In genomic region chr17:56134463-56134971, GRCm38 (mm10) we compare ENCODE assay signal across 8 mouse cellular contexts. TPM values are rescaled to one million over a fixed set of nuclear protein-coding genes. Genes with fewer than 3 reads are reported as not detected.
DNase-seq lines count a peak whose midpoint lies in the region; ATAC-seq and TF ChIP-seq lines count a peak whose summit lies in the region.

No protein-coding gene starts in this region.

- ATAC-seq in embryonic facial prominence, embryonic 15.5 days (ENCODE audit: insufficient number of reproducible peaks, low FRiP score, low TSS enrichment, low read depth) = no peak
- no peak for ATAC-seq in heart, postnatal 0 days (ENCODE audit: insufficient read depth, low read depth)
- peak; percentile 77 for ATAC-seq in megakaryocyte, adult 5-6 weeks (ENCODE audit: poor library complexity, severe bottlenecking)

- H3K4me2 ChIP-seq in embryonic facial prominence, embryonic 15.5 days (replicated peaks) = peak overlapping the region; percentile 58
- H3K4me2 ChIP-seq in heart, postnatal 0 days (ENCODE audit: low read depth, low read length) = peak overlapping the region; percentile 63

- DNase-seq in left cerebral cortex, adult 18-20 months (ENCODE audit: low spot score in 2 of 2) = peak; percentile 65 to 73
- DNase-seq in left cerebral cortex, adult 11 months (ENCODE audit: low spot score) = no peak
- DNase-seq in adrenal gland, postnatal 36 days = peak; percentile 78 to 88
- peak; percentile 37 for DNase-seq in heart, postnatal 0 days (ENCODE audit: low spot score)
- peak; percentile 77 to 79 for DNase-seq in kidney, postnatal 25 days
- DNase-seq in spleen, adult 2 months (ENCODE audit: low read depth in 1 of 2, low spot score in 2 of 2) = peak; percentile 36 to 71

- no peak overlapping the region for H3K9ac ChIP-seq in embryonic facial prominence, embryonic 15.5 days
- no peak overlapping the region for H3K9ac ChIP-seq in heart, postnatal 0 days (replicated peaks; ENCODE audit: low read depth, low read length)

- no peak for TF ChIP-seq EP300 in heart, postnatal 0 days (IDR thresholded peaks at IDR 0.05; ENCODE audit: low read depth)

- H3K36me3 ChIP-seq in embryonic facial prominence, embryonic 15.5 days = peaks cover 8% of the 10 kb centered on the region; the same call in 1 of the 2 replicates
- H3K36me3 ChIP-seq in heart, postnatal 0 days (replicated peaks; ENCODE audit: control insufficient read depth, insufficient read depth, low read length) = no peaks in the 10 kb centered on the region
- no peaks in the 10 kb centered on the region for H3K36me3 ChIP-seq in spleen, adult 2 months (ENCODE audit: control insufficient read depth, insufficient read depth, low read length)

- H3K27me3 ChIP-seq in embryonic facial prominence, embryonic 15.5 days = peaks cover 11% of the 10 kb centered on the region
- H3K27me3 ChIP-seq in heart, postnatal 0 days (ENCODE audit: control insufficient read depth, insufficient read depth, low read length) = peaks cover 22% of the 10 kb centered on the region
- 0 out of 2 replicates have a peak, but pooled peaks cover 4% of the 10 kb centered on the region for H3K27me3 ChIP-seq in spleen, adult 2 months (ENCODE audit: control insufficient read depth, insufficient read depth, low read length)

- peak; percentile 67 for TF ChIP-seq CTCF in heart, postnatal 0 days (IDR thresholded peaks at IDR 0.05; ENCODE audit: low read depth)
- peak; percentile 99 for TF ChIP-seq CTCF in spleen, adult 2 months (IDR thresholded peaks at IDR 0.05; ENCODE audit: extremely low read depth, insufficient read depth, insufficient read length, insufficient replicate concordance)

- H3K9me3 ChIP-seq in embryonic facial prominence, embryonic 15.5 days (replicated peaks) = no peaks in the 10 kb centered on the region
- H3K9me3 ChIP-seq in heart, postnatal 0 days (replicated peaks; ENCODE audit: control insufficient read depth, low read length) = 0 out of 2 replicates have a peak, but pooled peaks cover 5% of the 10 kb centered on the region

- H3K27ac ChIP-seq in embryonic facial prominence, embryonic 15.5 days (replicated peaks) = 0 out of 2 replicates have a peak overlapping the region, but pooled peaks have one; percentile 1
- H3K27ac ChIP-seq in heart, postnatal 0 days (ENCODE audit: low read depth) = peak overlapping the region; percentile 85
- peak overlapping the region; percentile 36 for H3K27ac ChIP-seq in spleen, adult 2 months (ENCODE audit: insufficient read depth, low read length)

- no peak for TF ChIP-seq POLR2A in spleen, adult 2 months (IDR thresholded peaks at IDR 0.05; ENCODE audit: low read depth, low read length)

- H3K4me3 ChIP-seq in embryonic facial prominence, embryonic 15.5 days (replicated peaks) = peak overlapping the region; percentile 27
- peak overlapping the region; percentile 32 for H3K4me3 ChIP-seq in heart, postnatal 0 days (ENCODE audit: low read depth, low read length)
- peak overlapping the region; percentile 56 for H3K4me3 ChIP-seq in spleen, adult 2 months (ENCODE audit: extremely low read depth, insufficient read depth, insufficient read length)

- H3K4me1 ChIP-seq in embryonic facial prominence, embryonic 15.5 days = peaks cover 25% of the 10 kb centered on the region
- H3K4me1 ChIP-seq in heart, postnatal 0 days (ENCODE audit: control insufficient read depth, insufficient read depth) = peaks cover 11% of the 10 kb centered on the region
- peaks cover 5% of the 10 kb centered on the region for H3K4me1 ChIP-seq in spleen, adult 2 months (ENCODE audit: control insufficient read depth, insufficient read depth, insufficient read length)

- 3% methylated on average over 27 of the region's 27 CpGs for WGBS in embryonic facial prominence, embryonic 15.5 days
- 1% methylated on average over 27 of the region's 27 CpGs for WGBS in heart, postnatal 0 days
- WGBS in spleen, adult 2 months = 3% methylated on average over 27 of the region's 27 CpGs

RNA-seq across cellular contexts. Expression of gene Sema6b, which starts 5.6 kb away (rescaled TPM):
- total RNA-seq in left cerebral cortex, adult 18-20 months (2021) = 100 to 1,000 TPM; 116 to 117 TPM
- 10 to 100 TPM in 1 of 2 experiments, 1 to 10 TPM in 1; 6.4 to 10.0 TPM for total RNA-seq in adrenal gland, postnatal 36 days (2021)
- 4.2 and 4.6 TPM in 2 replicates for polyA plus RNA-seq in embryonic facial prominence, embryonic 15.5 days (2015; fragmentation: Nextera tagmentation; extraction: Ambion mirVana)
- 7.9 and 10.4 TPM in 2 replicates for total RNA-seq in heart, postnatal 0 days (2014; rRNA removed; ENCODE audit: low replicate concordance)
- polyA plus RNA-seq in heart, postnatal 0 days (2015; fragmentation: Nextera tagmentation; extraction: Ambion mirVana) = 0.81 and 0.93 TPM in 2 replicates
- 1.5 TPM in 2 replicates for total RNA-seq in megakaryocyte, adult 5-6 weeks (2015)
- total RNA-seq in megakaryocyte, adult 5-6 weeks (2017) = 2.0 and 2.7 TPM in 2 replicates
- polyA plus RNA-seq in spleen, adult 2 months (2012; rRNA removed) = 9.1 and 11.8 TPM in 2 replicates

RNA-seq across cellular contexts. Expression of gene Lrg1, which starts 12.7 kb away (rescaled TPM):
- 1 to 10 TPM; 1.8 to 3.6 TPM for total RNA-seq in left cerebral cortex, adult 18-20 months (2021)
- total RNA-seq in adrenal gland, postnatal 36 days (2021) = 10 to 100 TPM; 15.5 to 31.3 TPM
- 1.4 and 1.8 TPM in 2 replicates for polyA plus RNA-seq in embryonic facial prominence, embryonic 15.5 days (2015; fragmentation: Nextera tagmentation; extraction: Ambion mirVana)
- total RNA-seq in heart, postnatal 0 days (2014; rRNA removed; ENCODE audit: low replicate concordance) = 4.5 and 5.1 TPM in 2 replicates
- polyA plus RNA-seq in heart, postnatal 0 days (2015; fragmentation: Nextera tagmentation; extraction: Ambion mirVana) = 9.0 and 10.0 TPM in 2 replicates
- total RNA-seq in megakaryocyte, adult 5-6 weeks (2015) = 17.6 and 20.1 TPM in 2 replicates
- total RNA-seq in megakaryocyte, adult 5-6 weeks (2017) = 23.9 and 33.9 TPM in 2 replicates
- polyA plus RNA-seq in spleen, adult 2 months (2012; rRNA removed) = 56.0 and 79.2 TPM in 2 replicates

RNA-seq across cellular contexts. Expression of gene Plin5, which starts 17.1 kb away (rescaled TPM):
- under 1 TPM; 0.37 to 0.60 TPM for total RNA-seq in left cerebral cortex, adult 18-20 months (2021)
- total RNA-seq in adrenal gland, postnatal 36 days (2021) = 10 to 100 TPM; 36.7 to 62.1 TPM
- polyA plus RNA-seq in embryonic facial prominence, embryonic 15.5 days (2015; fragmentation: Nextera tagmentation; extraction: Ambion mirVana) = 0.72 and 1.2 TPM in 2 replicates
- 23.3 and 58.8 TPM in 2 replicates for total RNA-seq in heart, postnatal 0 days (2014; rRNA removed; ENCODE audit: low replicate concordance)
- 55.7 and 58.3 TPM in 2 replicates for polyA plus RNA-seq in heart, postnatal 0 days (2015; fragmentation: Nextera tagmentation; extraction: Ambion mirVana)
- total RNA-seq in megakaryocyte, adult 5-6 weeks (2015) = 0.18 TPM in 1 of 2 replicates, not detected in the other
- total RNA-seq in megakaryocyte, adult 5-6 weeks (2017) = 0.45 TPM in 1 of 2 replicates, not detected in the other
- 0.30 and 0.36 TPM in 2 replicates for polyA plus RNA-seq in spleen, adult 2 months (2012; rRNA removed)

RNA-seq across cellular contexts. Expression of gene Plin4, which starts 24.9 kb away (rescaled TPM):
- total RNA-seq in left cerebral cortex, adult 18-20 months (2021) = 1 to 10 TPM; 2.6 to 3.4 TPM
- 10 to 100 TPM; 75.1 to 86.5 TPM for total RNA-seq in adrenal gland, postnatal 36 days (2021)
- 0.08 TPM in 1 of 2 replicates, not detected in the other for polyA plus RNA-seq in embryonic facial prominence, embryonic 15.5 days (2015; fragmentation: Nextera tagmentation; extraction: Ambion mirVana)
- total RNA-seq in heart, postnatal 0 days (2014; rRNA removed; ENCODE audit: low replicate concordance) = 47.4 and 88.5 TPM in 2 replicates
- 5.9 and 9.4 TPM in 2 replicates for polyA plus RNA-seq in heart, postnatal 0 days (2015; fragmentation: Nextera tagmentation; extraction: Ambion mirVana)
- 0.09 TPM in 2 replicates for total RNA-seq in megakaryocyte, adult 5-6 weeks (2015)
- 0.18 TPM in 1 of 2 replicates, not detected in the other for total RNA-seq in megakaryocyte, adult 5-6 weeks (2017)
- 2.3 and 3.0 TPM in 2 replicates for polyA plus RNA-seq in spleen, adult 2 months (2012; rRNA removed)

RNA-seq across cellular contexts. Expression of gene Tnfaip8l1, which starts 27.8 kb away (rescaled TPM):
- 1 to 10 TPM; 6.8 to 7.9 TPM for total RNA-seq in left cerebral cortex, adult 18-20 months (2021)
- total RNA-seq in adrenal gland, postnatal 36 days (2021) = 1 to 10 TPM; 3.9 to 4.0 TPM
- 13.9 and 14.5 TPM in 2 replicates for polyA plus RNA-seq in embryonic facial prominence, embryonic 15.5 days (2015; fragmentation: Nextera tagmentation; extraction: Ambion mirVana)
- 3.4 and 16.5 TPM in 2 replicates for total RNA-seq in heart, postnatal 0 days (2014; rRNA removed; ENCODE audit: low replicate concordance)
- 4.9 and 5.6 TPM in 2 replicates for polyA plus RNA-seq in heart, postnatal 0 days (2015; fragmentation: Nextera tagmentation; extraction: Ambion mirVana)
- 4.3 and 4.4 TPM in 2 replicates for total RNA-seq in megakaryocyte, adult 5-6 weeks (2015)
- 3.2 and 4.8 TPM in 2 replicates for total RNA-seq in megakaryocyte, adult 5-6 weeks (2017)
- polyA plus RNA-seq in spleen, adult 2 months (2012; rRNA removed) = 6.6 and 7.3 TPM in 2 replicates

Comparison
In these comparisons a context has a peak if more than half of its experiments do, and no peak if none do; other contexts are left out.
1. H3K27ac ChIP-seq: peak in every context shown above with its lines; median percentile 85 in heart, postnatal 0 days; 36 in spleen, adult 2 months; 1 in embryonic facial prominence, embryonic 15.5 days.
2. RNA of gene Sema6b, which starts 5.6 kb away (total RNA-seq): 116 to 117 TPM in left cerebral cortex, adult 18-20 months; 7.9 to 10.4 TPM in heart, postnatal 0 days, 6.4 to 10.0 TPM in adrenal gland, postnatal 36 days and 1.5 to 2.7 TPM in megakaryocyte, adult 5-6 weeks; every median in the first group is over 10 times any median in the second.
3. RNA of gene Plin5, which starts 17.1 kb away (total RNA-seq): 36.7 to 62.1 TPM in adrenal gland, postnatal 36 days and 23.3 to 58.8 TPM in heart, postnatal 0 days; 0.37 to 0.60 TPM in left cerebral cortex, adult 18-20 months and 0.18 to 0.45 TPM in megakaryocyte, adult 5-6 weeks; every median in the first group is over 10 times any median in the second.
4. Peak in every context shown above with its lines, with median percentiles within 50 percentile points of each other: H3K4me3 ChIP-seq.